Mouse (Mus musculus) kidney, postnatal 0 days (tissue): ENCODE measurements around the gene Zfp275. TPM values are rescaled to one million over a fixed set of nuclear protein-coding genes. Genes with fewer than 3 reads are reported as not detected.
"Not testable (repeated sequence)": the region's sequence is repeated elsewhere in the genome, so short reads cannot be mapped to it uniquely, and the experiment has no call there.

Experiments used
- ATAC-seq: fragments of 200-750 bp; cut with Nextera tagmentation; replicated peaks from 2 replicates; pipeline ENCODE4 v1.8.0; 2017; ENCODE audit warnings: low read depth, moderate number of reproducible peaks, moderate TSS enrichment, moderate library complexity; ENCODE audit not compliant: low FRiP score
- DNase-seq: peaks from one replicate; pipeline ENCODE4 v3.0.0-alpha.2; 2016; ENCODE audit warnings: low spot score
- H3K27ac ChIP-seq: fragments of 300-500 bp; sonication (generic); 2 replicates; pipeline ENCODE4 v1.5.1; 2014; ENCODE audit warnings: mild to moderate bottlenecking
- H3K27me3 ChIP-seq: fragments of 300-500 bp; sonication (generic); 2 replicates; pipeline ENCODE4 v1.6.1; 2014; ENCODE audit warnings: low read length, mixed read lengths; ENCODE audit not compliant: insufficient read depth
- H3K36me3 ChIP-seq: fragments of 300-500 bp; sonication (generic); 2 replicates; pipeline ENCODE4 v1.6.1; 2014; ENCODE audit warnings: low read length, mixed read lengths; ENCODE audit not compliant: insufficient read depth
- H3K4me1 ChIP-seq: fragments of 300-500 bp; sonication (generic); replicated peaks from 2 replicates; pipeline ENCODE4 v1.6.1; 2014; ENCODE audit warnings: antibody characterized with exemption, low read length, mixed read lengths; ENCODE audit not compliant: insufficient read depth
- H3K4me2 ChIP-seq: fragments of 300-500 bp; sonication (generic); 2 replicates; pipeline ENCODE4 v1.6.1; 2014; ENCODE audit warnings: mild to moderate bottlenecking, low read length, moderate library complexity, mixed read lengths
- H3K4me3 ChIP-seq: fragments of 300-500 bp; sonication (generic); replicated peaks from 2 replicates; pipeline ENCODE4 v1.5.1; 2014; ENCODE audit warnings: low read depth, low read length
- H3K9ac ChIP-seq: fragments of 300-500 bp; sonication (generic); 2 replicates; pipeline ENCODE4 v1.6.1; 2014; ENCODE audit warnings: low read depth, low read length
- H3K9me3 ChIP-seq: fragments of 300-500 bp; sonication (generic); replicated peaks from 2 replicates; pipeline ENCODE4 v1.6.1; 2016; ENCODE audit warnings: low read length, inconsistent platforms, mixed read lengths
- CTCF ChIP-seq: IDR thresholded peaks from 2 replicates; pipeline ENCODE4 v1.5.1; 2016; ENCODE audit warnings: antibody characterized with exemption, low read depth, mild to moderate bottlenecking, moderate library complexity
- WGBS: fragments of 180-500 bp; shearing (Covaris S2); extraction: QIAGEN DNeasy Blood & Tissue Kit; methylation state at CpG from one replicate; pipeline ENCODE4 v1.1.7; 2014; 5-methylcytosine and 5-hydroxymethylcytosine counted together
- polyA plus RNA-seq: library from polyadenylated mRNA; unstranded; fragments of >200 nt; fragmentation: Nextera tagmentation; extraction: Ambion mirVana; gene quantifications from 2 replicates; pipeline ENCODE4 v1.2.1, GENCODE M21; 2015

The Zfp275 gene
- polyA plus RNA-seq, 1 experiment from 2014 or later: 5.4 TPM

DNA sequence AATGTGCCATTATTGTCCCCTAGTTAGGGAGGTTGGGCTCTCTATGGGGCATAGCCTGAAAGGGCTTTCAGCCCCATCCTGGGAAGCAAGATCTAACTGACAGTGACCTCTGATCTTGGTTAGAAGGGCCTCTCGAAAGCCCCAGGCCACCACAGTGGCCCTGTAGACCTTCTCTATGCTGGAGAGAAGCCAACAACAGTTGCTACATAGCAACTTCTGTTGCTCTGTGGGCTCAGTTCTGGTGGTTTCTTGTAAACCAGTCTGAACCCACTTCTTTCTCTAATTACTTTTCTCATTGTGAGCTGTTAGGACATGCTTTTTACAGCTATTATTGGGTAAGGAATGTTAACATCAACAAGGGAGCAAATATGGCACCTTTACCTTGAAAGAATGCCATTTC, 14.3 kb downstream of the Zfp275 start:
- ATAC-seq: no peak
- 87% methylated on average over 1 of the region's 1 CpGs for WGBS
- peaks cover 16% of the 10 kb centered on the region; the same call in 1 of the 2 replicates for H3K36me3 ChIP-seq

GRCm38 (mm10) chrX:73363291-73363690, 20.9 kb downstream of the Zfp275 start:
- H3K4me2 ChIP-seq: no peak overlapping the region
- no peak for DNase-seq
- H3K9ac ChIP-seq: no peak overlapping the region
- no peaks in the 10 kb centered on the region for H3K27me3 ChIP-seq
- no peak for TF ChIP-seq CTCF
- no peak overlapping the region for H3K27ac ChIP-seq
- H3K4me3 ChIP-seq: no peak overlapping the region
- no peak for ATAC-seq
- H3K9me3 ChIP-seq: no peaks in the 10 kb centered on the region
- H3K4me1 ChIP-seq: no peaks in the 10 kb centered on the region
- H3K36me3 ChIP-seq: no peaks in the 10 kb centered on the region

More for the DNA sequence above, 14.3 kb downstream of the Zfp275 start:
- Histone ChIP-seq H3K4me1 (no peaks in the 10 kb centered on the region), H3K27me3 (no peaks in the 10 kb centered on the region), H3K9ac (no peak overlapping the region), H3K27ac (no peak overlapping the region), H3K9me3 (no peaks in the 10 kb centered on the region), H3K4me2 (no peak overlapping the region), H3K4me3 (no peak overlapping the region)
- no peak for DNase-seq
- no peak for TF ChIP-seq CTCF

- Histone ChIP-seq H3K9ac (no peak overlapping the region), H3K27me3 (no peaks in the 10 kb centered on the region), H3K4me1 (no peaks in the 10 kb centered on the region), H3K4me2 (no peak overlapping the region), H3K36me3 (no peaks in the 10 kb centered on the region), H3K27ac (no peak overlapping the region), H3K9me3 (no peaks in the 10 kb centered on the region), H3K4me3 (no peak overlapping the region)
- no peak for DNase-seq
- no peak for TF ChIP-seq CTCF
- ATAC-seq: no peak
- WGBS: 76% methylated on average over 6 of the region's 6 CpGs
Measured at GRCm38 (mm10) chrX:73384419-73384818, 42.0 kb downstream of the Zfp275 start.

- TF ChIP-seq CTCF: no peak
- Histone ChIP-seq H3K4me3 (no peak overlapping the region), H3K36me3 (no peaks in the 10 kb centered on the region), H3K4me1 (no peaks in the 10 kb centered on the region), H3K27ac (no peak overlapping the region), H3K4me2 (no peak overlapping the region), H3K27me3 (no peaks in the 10 kb centered on the region), H3K9ac (no peak overlapping the region), H3K9me3 (no peaks in the 10 kb centered on the region)
- 8% methylated on average over 1 of the region's 1 CpGs for WGBS
- ATAC-seq: no peak
- DNase-seq: no peak
Measured at GRCm38 (mm10) chrX:73384924-73385323, 42.5 kb downstream of the Zfp275 start.

GRCm38 (mm10) chrX:73391481-73391880, 49.1 kb downstream of the Zfp275 start:
- no peak overlapping the region for H3K4me2 ChIP-seq
- H3K4me3 ChIP-seq: no peak overlapping the region
- H3K36me3 ChIP-seq: no peaks in the 10 kb centered on the region
- TF ChIP-seq CTCF: no peak
- ATAC-seq: no peak
- no peaks in the 10 kb centered on the region for H3K4me1 ChIP-seq
- H3K27me3 ChIP-seq: no peaks in the 10 kb centered on the region
- H3K27ac ChIP-seq: no peak overlapping the region
- H3K9ac ChIP-seq: no peak overlapping the region
- WGBS: 77% methylated on average over 4 of the region's 4 CpGs
- no peak for DNase-seq
- no peaks in the 10 kb centered on the region for H3K9me3 ChIP-seq

DNA sequence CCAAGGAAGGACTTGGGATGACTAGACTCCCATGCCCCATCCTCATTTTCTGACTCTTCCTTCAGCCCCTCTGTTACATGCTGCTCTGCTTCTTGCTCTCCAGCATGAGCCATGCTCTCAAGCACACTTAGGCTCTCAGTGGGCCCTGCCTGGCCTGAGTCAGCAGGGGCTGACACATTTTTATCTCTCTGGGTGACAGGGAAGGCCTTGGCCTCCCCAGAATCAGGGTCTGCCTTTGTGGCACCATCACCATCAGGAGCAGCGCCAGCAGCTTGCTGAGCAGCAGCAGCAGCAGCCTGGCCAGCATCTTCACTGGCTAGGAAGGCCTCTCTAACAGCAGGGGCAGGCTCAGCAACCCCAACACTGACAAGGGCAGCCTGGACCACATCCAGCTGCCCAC, 54.0 kb downstream of the Zfp275 start:
- no peaks in the 10 kb centered on the region for H3K4me1 ChIP-seq
- H3K9me3 ChIP-seq: no peaks in the 10 kb centered on the region
- H3K27me3 ChIP-seq: no peaks in the 10 kb centered on the region
- no peak overlapping the region for H3K9ac ChIP-seq
- no peaks in the 10 kb centered on the region for H3K36me3 ChIP-seq
- H3K4me2 ChIP-seq: no peak overlapping the region
- 82% methylated on average over 1 of the region's 1 CpGs for WGBS
- ATAC-seq (no peak), DNase-seq (no peak)
- H3K4me3 ChIP-seq: no peak overlapping the region
- no peak for TF ChIP-seq CTCF
- no peak overlapping the region for H3K27ac ChIP-seq

- DNase-seq, H3K9me3 ChIP-seq, H3K4me1 ChIP-seq, ATAC-seq, H3K27me3 ChIP-seq, H3K36me3 ChIP-seq, H3K27ac ChIP-seq, H3K4me3 ChIP-seq, H3K9ac ChIP-seq, H3K4me2 ChIP-seq: not testable (repeated sequence)
- 52% methylated on average over 2 of the region's 2 CpGs for WGBS
Measured at GRCm38 (mm10) chrX:73398636-73399035, 56.2 kb downstream of the Zfp275 start, which contains the start of gene Gm18336. Gm18336 (minus strand) TSS chrX:73398736.
